Mouse (Mus musculus): Measurements from ENCODE around the gene Plaa.

DNA sequence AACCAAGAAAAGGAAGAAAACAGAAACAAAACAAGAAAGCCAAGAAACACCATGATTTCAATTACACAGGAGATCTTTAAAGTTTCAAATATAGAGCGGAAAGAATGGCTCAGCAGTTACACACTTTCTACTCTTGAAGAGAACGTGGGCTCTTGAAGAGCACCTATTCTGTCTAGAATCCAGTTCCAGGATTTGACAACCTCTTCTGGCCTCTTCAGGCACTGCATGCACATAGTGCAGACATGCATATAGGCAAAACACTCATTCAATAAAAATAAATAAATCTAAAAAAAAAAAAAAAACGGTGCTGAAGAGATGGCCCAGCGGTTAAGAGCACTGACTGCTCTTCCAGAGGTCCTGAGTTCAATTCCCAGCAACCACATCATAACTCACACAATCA lies 60.0 kb downstream of the Plaa start:
- TF ChIP-seq POLR2A (IDR thresholded peaks at IDR 0.05; ENCODE audit: low read depth, low read length), result no peak
- no peak for TF ChIP-seq CTCF (IDR thresholded peaks at IDR 0.05; ENCODE audit: extremely low read depth, insufficient read depth, insufficient read length, insufficient replicate concordance)
